Mouse (Mus musculus) kidney, embryonic 14.5 days (tissue): ENCODE measurements around the gene Ctc1. TPM values are rescaled to one million over a fixed set of nuclear protein-coding genes. Genes with fewer than 3 reads are reported as not detected.

ENCODE experiments used
- ATAC-seq: fragments of 200-750 bp; cut with Nextera tagmentation; 2 replicates; pipeline ENCODE4 v1.8.0; 2017; ENCODE audit warnings: moderate number of reproducible peaks, mild to moderate bottlenecking, moderate TSS enrichment, moderate library complexity; ENCODE audit not compliant: low FRiP score, low TSS enrichment
- H3K27ac ChIP-seq: fragments of 300-500 bp; sonication (generic); 2 replicates; pipeline ENCODE4 v1.5.1; 2014; ENCODE audit warnings: low read depth, mild to moderate bottlenecking, low read length, moderate library complexity, mixed read lengths
- H3K27me3 ChIP-seq: fragments of 300-500 bp; sonication (generic); 2 replicates; pipeline ENCODE4 v1.6.1; 2014; ENCODE audit warnings: mild to moderate bottlenecking, low read length; ENCODE audit not compliant: control insufficient read depth, insufficient read depth
- H3K36me3 ChIP-seq: fragments of 300-500 bp; sonication (generic); 2 replicates; pipeline ENCODE4 v1.6.1; 2014; ENCODE audit warnings: low read length, mixed read lengths; ENCODE audit not compliant: control insufficient read depth, insufficient read depth
- H3K4me1 ChIP-seq: fragments of 300-500 bp; sonication (generic); 2 replicates; pipeline ENCODE4 v1.6.1; 2014; ENCODE audit warnings: low read length, mixed read lengths; ENCODE audit not compliant: control insufficient read depth, insufficient read depth
- H3K4me2 ChIP-seq: fragments of 300-500 bp; sonication (generic); replicated peaks from 2 replicates; pipeline ENCODE4 v1.6.1; 2014; ENCODE audit warnings: low read depth, mild to moderate bottlenecking, low read length
- H3K4me3 ChIP-seq: fragments of 300-500 bp; sonication (generic); 2 replicates; pipeline ENCODE4 v1.5.1; 2014; ENCODE audit warnings: mild to moderate bottlenecking, low read length
- H3K9ac ChIP-seq: fragments of 300-500 bp; sonication (generic); 2 replicates; pipeline ENCODE4 v1.6.1; 2014; ENCODE audit warnings: low read depth, mild to moderate bottlenecking, low read length, moderate library complexity
- H3K9me3 ChIP-seq: fragments of 300-500 bp; sonication (generic); 2 replicates; pipeline ENCODE4 v1.6.1; 2016; ENCODE audit warnings: low read length; ENCODE audit not compliant: control insufficient read depth
- WGBS: fragments of 180-500 bp; shearing (Covaris S2); extraction: QIAGEN DNeasy Blood & Tissue Kit; methylation state at CpG from one replicate; pipeline ENCODE4 v1.1.7; 2014; 5-methylcytosine and 5-hydroxymethylcytosine counted together
- polyA plus RNA-seq: library from polyadenylated mRNA; unstranded; fragments of >200 nt; fragmentation: Nextera tagmentation; extraction: Ambion mirVana; gene quantifications from 2 replicates; pipeline ENCODE4 v1.2.1, GENCODE M21; 2014

Gene Ctc1
- polyA plus RNA-seq, 1 experiment from 2014 or later = 62.3 TPM

DNA sequence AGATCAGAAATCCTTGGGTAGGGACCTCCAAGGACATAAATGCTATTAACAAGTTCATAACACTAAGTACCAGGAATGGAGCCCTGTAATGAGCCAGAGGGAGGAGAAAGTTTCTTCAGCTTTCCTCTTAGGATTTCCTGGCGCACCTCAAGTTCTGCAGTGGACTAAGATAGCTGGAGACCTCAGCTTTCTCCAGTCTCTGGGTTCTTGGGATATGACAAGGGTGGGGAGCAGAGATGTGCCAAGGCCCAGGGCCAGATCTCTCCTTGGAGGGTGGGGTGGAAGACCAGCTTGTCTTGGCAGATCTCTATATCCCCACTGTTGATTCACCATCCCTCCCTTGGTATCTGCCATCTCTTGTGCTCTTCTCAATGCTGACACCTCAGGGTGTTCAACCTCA lies 40.1 kb upstream of the Ctc1 start:
- ATAC-seq = no peak
- Histone ChIP-seq H3K27me3 (no peaks in the 10 kb centered on the region), H3K9ac (no peak overlapping the region), H3K4me1 (0 out of 2 replicates have a peak, but pooled peaks cover 6% of the 10 kb centered on the region), H3K36me3 (no peaks in the 10 kb centered on the region), H3K9me3 (no peaks in the 10 kb centered on the region), H3K4me3 (no peak overlapping the region), H3K4me2 (no peak overlapping the region), H3K27ac (no peak overlapping the region)
- WGBS = 95% methylated on average over 1 of the region's 1 CpGs

DNA sequence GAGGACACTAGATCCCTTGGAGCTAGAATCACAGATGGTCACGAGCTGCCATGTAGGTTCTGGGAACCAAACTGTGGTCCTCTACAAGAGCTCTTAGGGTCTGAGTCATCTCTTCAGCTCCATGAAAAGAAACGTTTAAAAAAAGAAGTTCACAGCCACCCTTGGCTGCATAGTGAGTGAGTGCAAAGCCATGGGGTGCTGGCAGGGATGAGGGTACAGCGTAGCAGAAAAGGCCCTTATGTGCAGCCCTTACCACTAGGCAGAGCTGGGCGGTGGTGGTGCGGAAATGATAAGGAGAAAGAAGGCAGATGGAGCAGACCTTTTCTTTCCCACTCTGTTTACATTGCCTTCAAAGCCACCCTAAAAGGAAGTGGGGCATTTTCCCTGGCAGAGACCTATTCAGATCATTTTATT lies 36.4 kb upstream of the Ctc1 start:
- H3K4me1 ChIP-seq = no peaks in the 10 kb centered on the region
- no peak overlapping the region for H3K9ac ChIP-seq
- H3K4me2 ChIP-seq = no peak overlapping the region
- no peaks in the 10 kb centered on the region for H3K27me3 ChIP-seq
- ATAC-seq = no peak
- H3K9me3 ChIP-seq = no peaks in the 10 kb centered on the region
- no peak overlapping the region for H3K27ac ChIP-seq
- H3K4me3 ChIP-seq = no peak overlapping the region
- 76% methylated on average over 5 of the region's 5 CpGs for WGBS
- H3K36me3 ChIP-seq = no peaks in the 10 kb centered on the region

DNA sequence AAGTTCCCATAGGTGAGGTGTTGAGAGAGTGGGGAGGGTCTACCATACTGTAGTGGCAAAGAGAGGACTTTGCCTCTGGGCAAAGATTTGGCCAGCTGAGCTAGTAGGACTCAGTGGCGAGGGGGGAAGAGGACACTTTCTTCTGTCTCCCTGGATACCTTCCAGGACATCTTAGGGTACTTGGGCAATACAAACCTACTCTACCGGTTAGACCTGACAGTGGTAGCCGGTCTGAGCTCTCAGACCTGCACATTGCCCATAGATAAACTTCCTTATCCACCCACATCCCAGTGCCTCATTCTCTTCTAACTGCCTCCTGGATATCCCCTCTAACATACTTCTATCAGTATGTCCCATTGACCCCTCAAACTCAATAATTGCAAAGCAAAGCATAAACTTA lies 34.8 kb upstream of the Ctc1 start:
- Histone ChIP-seq H3K4me3 (no peak overlapping the region), H3K9ac (no peak overlapping the region), H3K9me3 (no peaks in the 10 kb centered on the region), H3K27me3 (no peaks in the 10 kb centered on the region), H3K4me2 (no peak overlapping the region), H3K27ac (no peak overlapping the region), H3K36me3 (peaks cover 5% of the 10 kb centered on the region; the same call in 1 of the 2 replicates), H3K4me1 (no peaks in the 10 kb centered on the region)
- ATAC-seq = no peak
- WGBS = 62% methylated on average over 3 of the region's 3 CpGs

DNA sequence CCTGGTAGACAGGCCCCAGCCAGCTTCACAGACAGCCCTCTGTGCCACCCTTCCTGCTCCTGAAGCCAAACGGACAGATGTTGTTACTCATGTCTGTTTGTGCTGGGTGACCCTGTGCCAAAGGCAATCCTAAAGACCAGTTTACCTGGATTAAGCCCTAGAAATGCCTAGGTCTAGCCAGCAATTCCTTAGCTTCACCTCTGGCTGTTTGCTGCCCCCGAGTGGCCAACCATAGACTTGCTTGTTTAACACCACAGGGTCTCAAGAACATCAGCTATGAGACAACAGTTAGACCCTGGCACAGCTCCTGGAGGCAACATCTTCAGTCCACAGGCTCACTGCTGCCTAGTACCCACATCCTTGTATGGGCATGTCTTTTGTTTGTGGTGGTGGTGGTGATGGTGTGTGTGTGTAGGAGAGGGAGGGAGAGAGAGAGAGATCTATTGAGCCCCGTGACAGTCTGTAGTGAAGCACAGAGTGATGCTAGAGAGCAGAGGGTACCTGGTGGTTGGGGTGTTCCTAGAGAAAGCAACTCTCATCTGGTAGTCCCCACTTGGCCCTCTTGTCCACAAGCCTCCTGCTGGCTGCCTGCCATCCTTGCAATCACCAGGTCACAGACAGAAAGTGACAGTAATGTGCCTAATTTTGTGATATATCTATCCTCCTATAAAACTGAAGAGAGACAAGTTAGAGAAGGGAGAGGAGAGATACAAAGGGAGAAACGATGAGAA lies 32.9 kb upstream of the Ctc1 start:
- no peaks in the 10 kb centered on the region for H3K4me1 ChIP-seq

DNA sequence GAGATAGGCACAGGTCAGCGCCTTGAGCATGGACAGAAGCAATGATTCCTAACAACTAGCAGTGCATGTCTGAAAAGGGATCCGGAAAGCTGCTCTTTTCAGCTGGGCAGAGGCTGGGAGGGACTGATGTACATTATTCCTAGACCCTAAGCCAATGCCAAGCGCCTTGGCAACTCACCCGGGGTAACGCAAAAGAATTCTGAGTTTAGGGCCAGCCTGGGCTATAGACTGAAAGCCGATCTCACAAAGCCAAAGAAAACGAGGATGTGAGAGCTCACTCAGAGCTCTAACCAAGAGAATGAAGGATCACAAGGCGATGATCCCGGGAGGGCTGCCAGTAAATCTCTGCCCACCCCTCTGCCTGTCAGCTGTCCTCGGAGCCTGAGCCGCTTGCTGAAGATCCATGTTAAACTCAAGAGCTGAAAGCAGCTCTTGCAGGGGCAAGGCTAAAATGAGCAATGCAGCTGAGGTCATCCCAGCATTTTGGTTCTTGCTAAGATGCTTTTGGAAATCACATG lies 28.3 kb upstream of the Ctc1 start:
- H3K27me3 ChIP-seq = no peaks in the 10 kb centered on the region; the same call in 1 of the 2 replicates
- ATAC-seq = no peak
- no peak overlapping the region for H3K4me3 ChIP-seq
- H3K27ac ChIP-seq = no peak overlapping the region
- H3K4me1 ChIP-seq = no peaks in the 10 kb centered on the region
- no peak overlapping the region for H3K4me2 ChIP-seq
- H3K9me3 ChIP-seq = no peaks in the 10 kb centered on the region
- H3K36me3 ChIP-seq = peaks cover 63% of the 10 kb centered on the region
- no peak overlapping the region for H3K9ac ChIP-seq
- 89% methylated on average over 11 of the region's 11 CpGs for WGBS

More for the DNA sequence above, 32.9 kb upstream of the Ctc1 start:
- Histone ChIP-seq H3K4me3 (no peak overlapping the region), H3K27ac (no peak overlapping the region), H3K9ac (no peak overlapping the region), H3K4me2 (no peak overlapping the region), H3K27me3 (no peaks in the 10 kb centered on the region; the same call in 1 of the 2 replicates), H3K9me3 (no peaks in the 10 kb centered on the region), H3K36me3 (peaks cover 19% of the 10 kb centered on the region)
- WGBS = 32% methylated on average over 4 of the region's 4 CpGs
- 0 out of 2 replicates have a peak, but pooled peaks have one; percentile 32 for ATAC-seq

DNA sequence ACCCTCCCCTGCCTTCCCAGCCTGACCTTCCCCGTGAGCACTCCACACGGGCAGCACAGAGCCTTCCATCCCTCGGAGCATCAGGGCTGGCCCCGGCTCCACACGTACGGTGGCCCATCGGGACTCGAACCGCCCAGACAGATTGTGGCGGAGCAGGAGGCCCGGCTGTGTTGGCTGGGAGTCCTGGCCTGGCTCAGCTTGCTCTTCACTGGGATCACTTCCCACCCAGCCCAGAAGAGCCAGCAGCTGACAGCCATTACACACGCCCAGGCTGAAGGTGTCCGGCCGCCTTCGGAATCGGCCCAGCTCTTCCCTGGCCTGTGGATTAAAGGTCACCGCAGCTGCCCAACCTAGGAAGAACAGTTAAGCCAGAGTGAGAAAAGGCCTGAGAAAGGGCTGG lies 27.4 kb upstream of the Ctc1 start:
- Histone ChIP-seq H3K27ac (no peak overlapping the region), H3K4me1 (no peaks in the 10 kb centered on the region), H3K27me3 (no peaks in the 10 kb centered on the region; the same call in 1 of the 2 replicates), H3K4me2 (no peak overlapping the region), H3K9ac (no peak overlapping the region), H3K9me3 (no peaks in the 10 kb centered on the region), H3K4me3 (no peak overlapping the region), H3K36me3 (peaks cover 72% of the 10 kb centered on the region)
- ATAC-seq = no peak
- 91% methylated on average over 17 of the region's 17 CpGs for WGBS

DNA sequence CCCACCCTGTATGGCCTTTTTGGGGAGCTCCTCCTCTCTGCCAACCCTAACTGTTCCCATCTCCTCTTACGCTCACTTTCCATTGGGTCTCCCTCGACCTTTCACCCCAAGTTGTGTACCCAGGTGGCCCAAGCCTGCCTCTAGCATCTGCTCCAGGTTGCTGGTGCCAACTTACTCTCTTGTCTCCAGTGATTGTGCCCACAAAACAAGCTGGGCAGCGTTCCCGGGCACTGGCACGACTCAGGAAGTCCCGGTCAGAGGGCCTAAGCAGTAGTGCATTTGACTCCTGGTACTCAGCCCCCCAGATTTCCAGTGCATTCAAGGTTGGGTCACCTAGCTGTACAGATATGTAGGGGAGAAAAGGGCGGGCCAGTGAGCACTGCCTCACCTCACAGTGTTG lies 22.6 kb upstream of the Ctc1 start:
- H3K4me1 ChIP-seq = no peaks in the 10 kb centered on the region
- 92% methylated on average over 7 of the region's 7 CpGs for WGBS
- no peak overlapping the region for H3K27ac ChIP-seq
- ATAC-seq = no peak
- no peaks in the 10 kb centered on the region for H3K27me3 ChIP-seq
- H3K9ac ChIP-seq = no peak overlapping the region
- no peak overlapping the region for H3K4me3 ChIP-seq
- peaks cover 93% of the 10 kb centered on the region for H3K36me3 ChIP-seq
- H3K4me2 ChIP-seq = no peak overlapping the region
- H3K9me3 ChIP-seq = no peaks in the 10 kb centered on the region

DNA sequence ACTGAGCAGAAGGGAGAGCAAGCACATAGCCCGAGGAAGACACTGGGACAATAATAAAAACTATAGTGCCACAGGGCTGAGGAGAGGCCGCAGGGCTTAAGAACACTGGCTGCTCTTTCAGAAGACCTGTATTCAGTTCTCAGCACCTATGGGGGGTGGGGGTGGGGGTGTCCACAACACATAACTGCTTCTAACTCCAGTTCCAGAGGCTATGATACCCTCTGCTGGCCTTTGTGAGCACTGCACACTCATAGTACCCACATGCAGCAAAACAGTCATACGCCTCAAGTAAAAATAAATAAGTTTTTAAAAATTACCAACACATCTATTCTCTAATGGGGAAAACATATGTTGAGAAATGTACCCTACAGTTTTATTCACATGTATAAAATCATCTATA lies 21.3 kb upstream of the Ctc1 start:
- Histone ChIP-seq H3K27me3 (no peaks in the 10 kb centered on the region), H3K4me3 (no peak overlapping the region), H3K4me2 (no peak overlapping the region), H3K9ac (no peak overlapping the region), H3K9me3 (no peaks in the 10 kb centered on the region), H3K4me1 (no peaks in the 10 kb centered on the region), H3K36me3 (peaks cover 93% of the 10 kb centered on the region), H3K27ac (no peak overlapping the region)
- ATAC-seq = no peak
- WGBS = 92% methylated on average over 3 of the region's 3 CpGs

DNA sequence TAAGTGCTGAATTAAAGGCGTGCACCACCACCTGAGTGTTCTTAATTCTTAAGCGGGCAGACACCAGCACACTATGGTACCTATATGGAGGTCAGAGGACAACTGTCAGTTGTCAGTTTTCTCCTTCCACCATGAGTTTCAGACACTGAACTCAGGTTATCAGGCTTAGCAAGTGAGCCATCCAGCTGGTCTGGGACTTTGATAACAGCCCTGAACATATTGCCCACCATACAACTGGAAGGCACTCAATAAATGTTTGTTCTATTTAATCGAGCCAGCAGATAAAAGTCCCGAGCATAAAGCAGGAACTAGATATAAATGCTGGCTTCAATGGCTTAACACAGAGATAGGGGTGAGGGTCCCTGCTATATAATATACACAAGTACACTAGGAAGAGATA lies 18.6 kb upstream of the Ctc1 start:
- H3K4me3 ChIP-seq = no peak overlapping the region
- H3K9ac ChIP-seq = no peak overlapping the region
- H3K9me3 ChIP-seq = no peaks in the 10 kb centered on the region
- ATAC-seq = no peak
- H3K4me1 ChIP-seq = no peaks in the 10 kb centered on the region
- H3K27ac ChIP-seq = no peak overlapping the region
- 93% methylated on average over 4 of the region's 4 CpGs for WGBS
- H3K27me3 ChIP-seq = no peaks in the 10 kb centered on the region
- H3K4me2 ChIP-seq = no peak overlapping the region
- H3K36me3 ChIP-seq = peaks cover 95% of the 10 kb centered on the region
